Mouse (Mus musculus): ENCODE measurements around the gene Mogat1. TPM values are rescaled to one million over a fixed set of nuclear protein-coding genes. Genes with fewer than 3 reads are reported as not detected.
"Not testable (repeated sequence)": the region's sequence is repeated elsewhere in the genome, so short reads cannot be mapped to it uniquely, and the experiment has no call there.

Gene Mogat1
- polyA plus RNA-seq, 1 experiment from 2014 or later, result 1.4 TPM

- peak overlapping the region; percentile 82 for H3K27ac ChIP-seq (replicated peaks)
- 0 out of 2 replicates have a peak overlapping the region, but pooled peaks have one; percentile 28 for H3K9ac ChIP-seq
- WGBS, result 9% methylated on average over 16 of the region's 16 CpGs
- H3K9me3 ChIP-seq (replicated peaks), result no peaks in the 10 kb centered on the region
- ATAC-seq (ENCODE audit: insufficient number of reproducible peaks, low FRiP score, low TSS enrichment, low read depth), result peak; percentile 86
- H3K27me3 ChIP-seq, result 0 out of 2 replicates have a peak, but pooled peaks cover 4% of the 10 kb centered on the region
- peak overlapping the region; percentile 42 for H3K4me3 ChIP-seq (replicated peaks)
- H3K4me1 ChIP-seq, result peaks cover 30% of the 10 kb centered on the region
- H3K4me2 ChIP-seq (replicated peaks), result peak overlapping the region; percentile 79
- H3K36me3 ChIP-seq, result no peaks in the 10 kb centered on the region
Observed at GRCm38 (mm10) chr1:78537494-78538010, 26.8 kb downstream of the Mogat1 start.

GRCm38 (mm10) chr1:78538396-78538795, 27.6 kb downstream of the Mogat1 start:
- Histone ChIP-seq H3K27me3 (0 out of 2 replicates have a peak, but pooled peaks cover 4% of the 10 kb centered on the region), H3K4me1 (peaks cover 30% of the 10 kb centered on the region), H3K27ac (replicated peaks) (0 out of 2 replicates have a peak overlapping the region, but pooled peaks have one; percentile 9), H3K4me3 (replicated peaks) (no peak overlapping the region), H3K4me2 (replicated peaks) (peak overlapping the region; percentile 79; the same call in 1 of the 2 replicates), H3K9ac (no peak overlapping the region), H3K36me3 (no peaks in the 10 kb centered on the region), H3K9me3 (replicated peaks) (no peaks in the 10 kb centered on the region)
- ATAC-seq (ENCODE audit: insufficient number of reproducible peaks, low FRiP score, low TSS enrichment, low read depth), result no peak
- 48% methylated on average over 5 of the region's 5 CpGs for WGBS

GRCm38 (mm10) chr1:78539166-78539565, 28.4 kb downstream of the Mogat1 start:
- no peak overlapping the region for H3K4me3 ChIP-seq (replicated peaks)
- H3K4me1 ChIP-seq, result peaks cover 30% of the 10 kb centered on the region
- ATAC-seq (ENCODE audit: insufficient number of reproducible peaks, low FRiP score, low TSS enrichment, low read depth), result no peak
- H3K9ac ChIP-seq, result no peak overlapping the region
- 44% methylated on average over 6 of the region's 6 CpGs for WGBS
- no peak overlapping the region for H3K4me2 ChIP-seq (replicated peaks)
- no peak overlapping the region for H3K27ac ChIP-seq (replicated peaks)
- H3K9me3 ChIP-seq (replicated peaks), result no peaks in the 10 kb centered on the region
- 0 out of 2 replicates have a peak, but pooled peaks cover 4% of the 10 kb centered on the region for H3K27me3 ChIP-seq
- no peaks in the 10 kb centered on the region for H3K36me3 ChIP-seq

- not testable (repeated sequence) for ATAC-seq (ENCODE audit: insufficient number of reproducible peaks, low FRiP score, low TSS enrichment, low read depth); H3K36me3 ChIP-seq; H3K9me3 ChIP-seq (replicated peaks); H3K27ac ChIP-seq (replicated peaks); H3K27me3 ChIP-seq; H3K4me3 ChIP-seq (replicated peaks); H3K4me2 ChIP-seq (replicated peaks); H3K9ac ChIP-seq
- peaks cover 15% of the 10 kb centered on the region for H3K4me1 ChIP-seq
- WGBS, result 80% methylated on average over 1 of the region's 1 CpGs
Observed at GRCm38 (mm10) chr1:78543631-78544030, 32.8 kb downstream of the Mogat1 start.

- Histone ChIP-seq H3K36me3 (no peaks in the 10 kb centered on the region), H3K9me3 (replicated peaks) (no peaks in the 10 kb centered on the region), H3K4me1 (no peaks in the 10 kb centered on the region), H3K9ac (no peak overlapping the region), H3K4me3 (replicated peaks) (no peak overlapping the region), H3K27me3 (no peaks in the 10 kb centered on the region), H3K4me2 (replicated peaks) (no peak overlapping the region), H3K27ac (replicated peaks) (no peak overlapping the region)
- no peak for ATAC-seq (ENCODE audit: insufficient number of reproducible peaks, low FRiP score, low TSS enrichment, low read depth)
- 71% methylated on average over 9 of the region's 9 CpGs for WGBS
Observed at GRCm38 (mm10) chr1:78546258-78546657, 35.5 kb downstream of the Mogat1 start.

- no peak overlapping the region for H3K27ac ChIP-seq (replicated peaks)
- H3K4me1 ChIP-seq, result no peaks in the 10 kb centered on the region
- no peak overlapping the region for H3K4me3 ChIP-seq (replicated peaks)
- H3K9ac ChIP-seq, result no peak overlapping the region
- no peaks in the 10 kb centered on the region for H3K36me3 ChIP-seq
- H3K27me3 ChIP-seq, result no peaks in the 10 kb centered on the region
- WGBS, result 38% methylated on average over 6 of the region's 6 CpGs
- H3K9me3 ChIP-seq (replicated peaks), result no peaks in the 10 kb centered on the region
- no peak for ATAC-seq (ENCODE audit: insufficient number of reproducible peaks, low FRiP score, low TSS enrichment, low read depth)
- H3K4me2 ChIP-seq (replicated peaks), result no peak overlapping the region
Observed at GRCm38 (mm10) chr1:78548961-78549360, 38.2 kb downstream of the Mogat1 start.

- Histone ChIP-seq H3K27me3 (no peaks in the 10 kb centered on the region), H3K27ac (replicated peaks) (no peak overlapping the region), H3K4me3 (replicated peaks) (no peak overlapping the region), H3K36me3 (no peaks in the 10 kb centered on the region), H3K9me3 (replicated peaks) (no peaks in the 10 kb centered on the region), H3K4me2 (replicated peaks) (no peak overlapping the region), H3K4me1 (no peaks in the 10 kb centered on the region), H3K9ac (no peak overlapping the region)
- 62% methylated on average over 8 of the region's 8 CpGs for WGBS
- no peak for ATAC-seq (ENCODE audit: insufficient number of reproducible peaks, low FRiP score, low TSS enrichment, low read depth)
Observed at GRCm38 (mm10) chr1:78554012-78554666, 43.3 kb downstream of the Mogat1 start.

- Histone ChIP-seq H3K27me3 (no peaks in the 10 kb centered on the region), H3K36me3 (no peaks in the 10 kb centered on the region), H3K4me1 (peaks cover 5% of the 10 kb centered on the region; the same call in 1 of the 2 replicates), H3K9ac (no peak overlapping the region), H3K9me3 (replicated peaks) (no peaks in the 10 kb centered on the region), H3K27ac (replicated peaks) (no peak overlapping the region), H3K4me3 (replicated peaks) (no peak overlapping the region), H3K4me2 (replicated peaks) (no peak overlapping the region)
- ATAC-seq (ENCODE audit: insufficient number of reproducible peaks, low FRiP score, low TSS enrichment, low read depth), result no peak
- WGBS, result 44% methylated on average over 2 of the region's 2 CpGs
Observed at GRCm38 (mm10) chr1:78566963-78567362, 56.2 kb downstream of the Mogat1 start.

- peak; percentile 45; the same call in 1 of the 2 replicates for ATAC-seq (ENCODE audit: insufficient number of reproducible peaks, low FRiP score, low TSS enrichment, low read depth)
- no peak overlapping the region for H3K4me2 ChIP-seq (replicated peaks)
- 0 out of 2 replicates have a peak overlapping the region, but pooled peaks have one; percentile 30 for H3K27ac ChIP-seq (replicated peaks)
- no peaks in the 10 kb centered on the region for H3K9me3 ChIP-seq (replicated peaks)
- H3K4me3 ChIP-seq (replicated peaks), result no peak overlapping the region
- no peak overlapping the region for H3K9ac ChIP-seq
- H3K4me1 ChIP-seq, result peaks cover 5% of the 10 kb centered on the region; the same call in 1 of the 2 replicates
- whole genome bisulfite sequencing, result 16% methylated on average over 6 of the region's 6 CpGs
- H3K27me3 ChIP-seq, result no peaks in the 10 kb centered on the region
- no peaks in the 10 kb centered on the region for H3K36me3 ChIP-seq
Observed at GRCm38 (mm10) chr1:78567421-78567820, 56.6 kb downstream of the Mogat1 start.

GRCm38 (mm10) chr1:78567834-78568507, 57.2 kb downstream of the Mogat1 start:
- Histone ChIP-seq H3K36me3 (no peaks in the 10 kb centered on the region), H3K4me1 (peaks cover 5% of the 10 kb centered on the region; the same call in 1 of the 2 replicates), H3K4me2 (replicated peaks) (no peak overlapping the region), H3K27me3 (no peaks in the 10 kb centered on the region), H3K9me3 (replicated peaks) (no peaks in the 10 kb centered on the region), H3K4me3 (replicated peaks) (no peak overlapping the region), H3K27ac (replicated peaks) (peak overlapping the region; percentile 34; the same call in 1 of the 2 replicates), H3K9ac (no peak overlapping the region)
- WGBS, result 17% methylated on average over 8 of the region's 8 CpGs
- peak; percentile 84 for ATAC-seq (ENCODE audit: insufficient number of reproducible peaks, low FRiP score, low TSS enrichment, low read depth)

- H3K9me3 ChIP-seq (replicated peaks), result no peaks in the 10 kb centered on the region
- H3K27me3 ChIP-seq, result no peaks in the 10 kb centered on the region
- no peak overlapping the region for H3K4me3 ChIP-seq (replicated peaks)
- H3K27ac ChIP-seq (replicated peaks), result no peak overlapping the region
- peaks cover 5% of the 10 kb centered on the region; the same call in 1 of the 2 replicates for H3K4me1 ChIP-seq
- H3K36me3 ChIP-seq, result no peaks in the 10 kb centered on the region
- no peak overlapping the region for H3K9ac ChIP-seq
- WGBS, result 73% methylated on average over 5 of the region's 5 CpGs
- no peak for ATAC-seq (ENCODE audit: insufficient number of reproducible peaks, low FRiP score, low TSS enrichment, low read depth)
- H3K4me2 ChIP-seq (replicated peaks), result no peak overlapping the region
Observed at GRCm38 (mm10) chr1:78569617-78570016, 58.8 kb downstream of the Mogat1 start.

Data from embryonic facial prominence, embryonic 15.5 days (tissue).